Mouse (Mus musculus) yolk sac, embryonic 10.5 days (tissue): ENCODE results near the gene Adam12.

Experiments used
- DNase-seq: peaks from one replicate; pipeline ENCODE4 v3.0.0-alpha.2; 2017; ENCODE audit warnings: low spot score

Gene Adam12

GRCm38 (mm10) chr7:134224741-134225612 is 7.0 kb downstream of the Adam12 start:
- peak; percentile 44 for DNase-seq

- peak; percentile 23 for DNase-seq
Observed at GRCm38 (mm10) chr7:134224421-134224740, 7.6 kb downstream of the Adam12 start.

- peak; percentile 41 for DNase-seq
Observed at GRCm38 (mm10) chr7:134223444-134224161, 8.3 kb downstream of the Adam12 start.

- DNase-seq, result no peak
Observed at GRCm38 (mm10) chr7:134207956-134208355, 24.0 kb downstream of the Adam12 start.

GRCm38 (mm10) chr7:134193089-134193488 is 38.9 kb downstream of the Adam12 start:
- DNase-seq, result no peak

- no peak for DNase-seq
Observed at GRCm38 (mm10) chr7:134190101-134190500, 41.8 kb downstream of the Adam12 start.

- DNase-seq, result no peak
Observed at GRCm38 (mm10) chr7:134188565-134188964, 43.4 kb downstream of the Adam12 start.

- no peak for DNase-seq
Observed at GRCm38 (mm10) chr7:134187946-134188345, 44.0 kb downstream of the Adam12 start.

GRCm38 (mm10) chr7:134186497-134186896 is 45.4 kb downstream of the Adam12 start:
- no peak for DNase-seq

GRCm38 (mm10) chr7:134185751-134186150 is 46.2 kb downstream of the Adam12 start:
- DNase-seq, result no peak

- no peak for DNase-seq
Observed at GRCm38 (mm10) chr7:134181717-134182116, 50.2 kb downstream of the Adam12 start.

GRCm38 (mm10) chr7:134181056-134181455 is 50.9 kb downstream of the Adam12 start:
- DNase-seq, result no peak

GRCm38 (mm10) chr7:134177051-134177450 is 54.9 kb downstream of the Adam12 start:
- no peak for DNase-seq

GRCm38 (mm10) chr7:134175201-134175600 is 56.7 kb downstream of the Adam12 start:
- DNase-seq, result no peak

- no peak for DNase-seq
Observed at GRCm38 (mm10) chr7:134173442-134174090, 58.4 kb downstream of the Adam12 start.

- no peak for DNase-seq
Observed at GRCm38 (mm10) chr7:134170180-134170910, 61.6 kb downstream of the Adam12 start.

GRCm38 (mm10) chr7:134169780-134170179 is 62.2 kb downstream of the Adam12 start:
- DNase-seq, result no peak

GRCm38 (mm10) chr7:134167586-134167985 is 64.4 kb downstream of the Adam12 start:
- DNase-seq, result no peak

- DNase-seq, result no peak
Observed at GRCm38 (mm10) chr7:134163751-134164150, 68.2 kb downstream of the Adam12 start.

GRCm38 (mm10) chr7:134162886-134163285 is 69.1 kb downstream of the Adam12 start:
- DNase-seq, result no peak

- no peak for DNase-seq
Observed at GRCm38 (mm10) chr7:134159608-134160007, 72.3 kb downstream of the Adam12 start.

- no peak for DNase-seq
Observed at GRCm38 (mm10) chr7:134151330-134151729, 80.6 kb downstream of the Adam12 start.
